Mouse (Mus musculus) kidney, embryonic 15.5 days (tissue): Measurements from ENCODE around the gene Cmss1. TPM values are rescaled to one million over a fixed set of nuclear protein-coding genes. Genes with fewer than 3 reads are reported as not detected.

Experiments
- ATAC-seq: fragments of 200-750 bp; cut with Nextera tagmentation; replicated peaks from 2 replicates; pipeline ENCODE4 v1.8.0; 2017; ENCODE audit warnings: moderate TSS enrichment; ENCODE audit not compliant: low FRiP score
- H3K27ac ChIP-seq: fragments of 300-500 bp; sonication (generic); 2 replicates; pipeline ENCODE4 v1.5.1; 2015; ENCODE audit warnings: mild to moderate bottlenecking, inconsistent platforms
- H3K27me3 ChIP-seq: fragments of 300-500 bp; sonication (generic); 2 replicates; pipeline ENCODE4 v1.6.1; 2015; ENCODE audit warnings: inconsistent platforms
- H3K36me3 ChIP-seq: fragments of 300-500 bp; sonication (generic); 2 replicates; pipeline ENCODE4 v1.6.1; 2015; ENCODE audit warnings: inconsistent platforms
- H3K4me1 ChIP-seq: fragments of 300-500 bp; sonication (generic); 2 replicates; pipeline ENCODE4 v1.6.1; 2015; ENCODE audit warnings: inconsistent platforms
- H3K4me2 ChIP-seq: fragments of 300-500 bp; sonication (generic); 2 replicates; pipeline ENCODE4 v1.6.1; 2015; ENCODE audit warnings: moderate library complexity, mild to moderate bottlenecking, inconsistent platforms
- H3K4me3 ChIP-seq: fragments of 300-500 bp; sonication (generic); replicated peaks from 2 replicates; pipeline ENCODE4 v1.5.1; 2015; ENCODE audit warnings: mild to moderate bottlenecking, inconsistent platforms
- H3K9ac ChIP-seq: fragments of 300-500 bp; sonication (generic); 2 replicates; pipeline ENCODE4 v1.6.1; 2015; ENCODE audit warnings: mild to moderate bottlenecking, inconsistent platforms
- H3K9me3 ChIP-seq: fragments of 300-500 bp; sonication (generic); replicated peaks from 2 replicates; pipeline ENCODE4 v1.6.1; 2016; ENCODE audit warnings: inconsistent platforms
- WGBS: fragments of 180-500 bp; shearing (Covaris S2); methylation state at CpG from one replicate; pipeline ENCODE4 v1.1.7; 2015; ENCODE audit warnings: mixed read lengths; 5-methylcytosine and 5-hydroxymethylcytosine counted together
- polyA plus RNA-seq: library from polyadenylated mRNA; unstranded; fragments of >200 nt; fragmentation: Nextera tagmentation; extraction: Ambion mirVana; gene quantifications from 2 replicates; pipeline ENCODE4 v1.2.1, GENCODE M21; 2015

The Cmss1 gene
- polyA plus RNA-seq, 1 experiment from 2014 or later: 60.8 TPM

- ATAC-seq: no peak
- H3K27ac ChIP-seq: no peak overlapping the region
- 74% methylated on average over 1 of the region's 1 CpGs for WGBS
Observed at GRCm38 (mm10) chr16:57417955-57418354, 188.7 kb downstream of the Cmss1 start.

GRCm38 (mm10) chr16:57417017-57417416 is 189.6 kb downstream of the Cmss1 start:
- WGBS: 75% methylated on average over 9 of the region's 9 CpGs
- no peak overlapping the region for H3K4me2 ChIP-seq
- no peak for ATAC-seq

More at GRCm38 (mm10) chr16:57417955-57418354, 188.7 kb downstream of the Cmss1 start:
- H3K4me2 ChIP-seq: no peak overlapping the region
- no peak overlapping the region for H3K4me3 ChIP-seq
- peaks cover 29% of the 10 kb centered on the region for H3K4me1 ChIP-seq
- H3K9ac ChIP-seq: no peak overlapping the region
- no peaks in the 10 kb centered on the region for H3K9me3 ChIP-seq
- H3K36me3 ChIP-seq: no peaks in the 10 kb centered on the region
- no peaks in the 10 kb centered on the region for H3K27me3 ChIP-seq

GRCm38 (mm10) chr16:57416049-57416448 is 190.6 kb downstream of the Cmss1 start:
- Histone ChIP-seq H3K9ac (no peak overlapping the region), H3K4me1 (peaks cover 14% of the 10 kb centered on the region), H3K4me3 (no peak overlapping the region), H3K27ac (no peak overlapping the region), H3K27me3 (no peaks in the 10 kb centered on the region), H3K9me3 (no peaks in the 10 kb centered on the region), H3K36me3 (no peaks in the 10 kb centered on the region), H3K4me2 (no peak overlapping the region)
- 47% methylated on average over 2 of the region's 2 CpGs for WGBS
- no peak for ATAC-seq

More at GRCm38 (mm10) chr16:57417017-57417416, 189.6 kb downstream of the Cmss1 start:
- Histone ChIP-seq H3K27ac (no peak overlapping the region), H3K36me3 (no peaks in the 10 kb centered on the region), H3K4me3 (no peak overlapping the region), H3K9me3 (no peaks in the 10 kb centered on the region), H3K9ac (no peak overlapping the region), H3K27me3 (no peaks in the 10 kb centered on the region), H3K4me1 (peaks cover 23% of the 10 kb centered on the region)

- WGBS: 38% methylated on average over 4 of the region's 4 CpGs
- 0 out of 2 replicates have a peak, but pooled peaks cover 2% of the 10 kb centered on the region for H3K4me1 ChIP-seq
Observed at GRCm38 (mm10) chr16:57412766-57413165, 193.9 kb downstream of the Cmss1 start.

GRCm38 (mm10) chr16:57403825-57404224 is 202.8 kb downstream of the Cmss1 start:
- no peak overlapping the region for H3K9ac ChIP-seq
- WGBS: 55% methylated on average over 5 of the region's 5 CpGs
- H3K4me3 ChIP-seq: no peak overlapping the region
- no peak overlapping the region for H3K4me2 ChIP-seq
- H3K4me1 ChIP-seq: peaks cover 15% of the 10 kb centered on the region; the same call in 1 of the 2 replicates
- no peaks in the 10 kb centered on the region for H3K36me3 ChIP-seq
- no peaks in the 10 kb centered on the region for H3K9me3 ChIP-seq
- H3K27ac ChIP-seq: peak overlapping the region; percentile 24
- no peaks in the 10 kb centered on the region for H3K27me3 ChIP-seq
- ATAC-seq: peak; percentile 81

More at GRCm38 (mm10) chr16:57412766-57413165, 193.9 kb downstream of the Cmss1 start:
- Histone ChIP-seq H3K4me2 (no peak overlapping the region), H3K27me3 (no peaks in the 10 kb centered on the region), H3K36me3 (no peaks in the 10 kb centered on the region), H3K9me3 (no peaks in the 10 kb centered on the region), H3K9ac (no peak overlapping the region), H3K27ac (no peak overlapping the region), H3K4me3 (no peak overlapping the region)
- ATAC-seq: no peak

GRCm38 (mm10) chr16:57402910-57403309 is 203.8 kb downstream of the Cmss1 start:
- no peak for ATAC-seq
- Histone ChIP-seq H3K27me3 (no peaks in the 10 kb centered on the region), H3K4me1 (peaks cover 21% of the 10 kb centered on the region), H3K9me3 (no peaks in the 10 kb centered on the region), H3K9ac (no peak overlapping the region), H3K4me2 (no peak overlapping the region), H3K4me3 (no peak overlapping the region), H3K27ac (peak overlapping the region; percentile 38; the same call in 1 of the 2 replicates), H3K36me3 (no peaks in the 10 kb centered on the region)
- 78% methylated on average over 4 of the region's 4 CpGs for WGBS

- no peaks in the 10 kb centered on the region for H3K9me3 ChIP-seq
- no peaks in the 10 kb centered on the region for H3K36me3 ChIP-seq
- no peak overlapping the region for H3K9ac ChIP-seq
- no peak overlapping the region for H3K4me3 ChIP-seq
- no peaks in the 10 kb centered on the region for H3K27me3 ChIP-seq
- H3K4me1 ChIP-seq: peaks cover 27% of the 10 kb centered on the region
- peak overlapping the region; percentile 46 for H3K27ac ChIP-seq
- 51% methylated on average over 6 of the region's 6 CpGs for WGBS
- H3K4me2 ChIP-seq: no peak overlapping the region
- no peak for ATAC-seq
Observed at GRCm38 (mm10) chr16:57401702-57402101, 205.0 kb downstream of the Cmss1 start.

- no peak overlapping the region for H3K4me2 ChIP-seq
- WGBS: 86% methylated on average over 10 of the region's 10 CpGs
- no peaks in the 10 kb centered on the region for H3K36me3 ChIP-seq
- no peaks in the 10 kb centered on the region for H3K9me3 ChIP-seq
- no peak overlapping the region for H3K9ac ChIP-seq
- no peak overlapping the region for H3K4me3 ChIP-seq
- ATAC-seq: no peak
- H3K4me1 ChIP-seq: peaks cover 32% of the 10 kb centered on the region
- no peaks in the 10 kb centered on the region for H3K27me3 ChIP-seq
- no peak overlapping the region for H3K27ac ChIP-seq
Observed at GRCm38 (mm10) chr16:57399566-57399965, 207.1 kb downstream of the Cmss1 start.

GRCm38 (mm10) chr16:57398387-57399214 is 208.1 kb downstream of the Cmss1 start:
- Histone ChIP-seq H3K36me3 (no peaks in the 10 kb centered on the region), H3K27me3 (no peaks in the 10 kb centered on the region), H3K4me3 (no peak overlapping the region), H3K9me3 (no peaks in the 10 kb centered on the region), H3K4me1 (peaks cover 33% of the 10 kb centered on the region), H3K4me2 (peak overlapping the region; percentile 27; the same call in 1 of the 2 replicates), H3K9ac (no peak overlapping the region), H3K27ac (peak overlapping the region; percentile 59)
- ATAC-seq: peak; percentile 23; the same call in 1 of the 2 replicates
- 56% methylated on average over 18 of the region's 18 CpGs for WGBS

- H3K4me1 ChIP-seq: peaks cover 40% of the 10 kb centered on the region
- H3K27ac ChIP-seq: peak overlapping the region; percentile 59
- ATAC-seq: peak; percentile 37; the same call in 1 of the 2 replicates
- no peak overlapping the region for H3K4me2 ChIP-seq
- 68% methylated on average over 6 of the region's 6 CpGs for WGBS
- H3K9me3 ChIP-seq: no peaks in the 10 kb centered on the region
- no peak overlapping the region for H3K9ac ChIP-seq
- no peaks in the 10 kb centered on the region for H3K36me3 ChIP-seq
- H3K27me3 ChIP-seq: no peaks in the 10 kb centered on the region
- H3K4me3 ChIP-seq: no peak overlapping the region
Observed at GRCm38 (mm10) chr16:57397845-57398244, 208.8 kb downstream of the Cmss1 start.

GRCm38 (mm10) chr16:57396249-57396648 is 210.4 kb downstream of the Cmss1 start:
- peaks cover 31% of the 10 kb centered on the region for H3K4me1 ChIP-seq
- H3K27me3 ChIP-seq: no peaks in the 10 kb centered on the region
- no peak overlapping the region for H3K4me2 ChIP-seq
- WGBS: 59% methylated on average over 6 of the region's 6 CpGs
- no peak for ATAC-seq
- no peak overlapping the region for H3K9ac ChIP-seq
- H3K36me3 ChIP-seq: no peaks in the 10 kb centered on the region
- H3K4me3 ChIP-seq: no peak overlapping the region
- H3K27ac ChIP-seq: no peak overlapping the region
- no peaks in the 10 kb centered on the region for H3K9me3 ChIP-seq

GRCm38 (mm10) chr16:57393161-57393560 is 213.5 kb downstream of the Cmss1 start:
- Histone ChIP-seq H3K4me2 (peak overlapping the region; percentile 35), H3K27ac (peak overlapping the region; percentile 86)

More at GRCm38 (mm10) chr16:57393161-57393560, 213.5 kb downstream of the Cmss1 start:
- peaks cover 21% of the 10 kb centered on the region for H3K4me1 ChIP-seq
- H3K9me3 ChIP-seq: no peaks in the 10 kb centered on the region
- no peaks in the 10 kb centered on the region for H3K36me3 ChIP-seq
- H3K9ac ChIP-seq: no peak overlapping the region
- H3K4me3 ChIP-seq: no peak overlapping the region
- 45% methylated on average over 11 of the region's 11 CpGs for WGBS
- no peaks in the 10 kb centered on the region for H3K27me3 ChIP-seq
- ATAC-seq: no peak
